Mouse (Mus musculus) forelimb bud, embryonic 11.5 days (tissue): ENCODE measurements around the gene Ahdc1.
A peak's percentile ranks its signal among the peaks of the same experiment; 100 is the strongest.

Experiments
- DNase-seq: peaks from one replicate; pipeline ENCODE4 v3.0.0-alpha.2; 2012; ENCODE audit warnings: low read depth, low spot score

Gene Ahdc1

GRCm38 (mm10) chr4:133054530-133054929 is 43.5 kb downstream of the Ahdc1 start:
- no peak for DNase-seq

DNA sequence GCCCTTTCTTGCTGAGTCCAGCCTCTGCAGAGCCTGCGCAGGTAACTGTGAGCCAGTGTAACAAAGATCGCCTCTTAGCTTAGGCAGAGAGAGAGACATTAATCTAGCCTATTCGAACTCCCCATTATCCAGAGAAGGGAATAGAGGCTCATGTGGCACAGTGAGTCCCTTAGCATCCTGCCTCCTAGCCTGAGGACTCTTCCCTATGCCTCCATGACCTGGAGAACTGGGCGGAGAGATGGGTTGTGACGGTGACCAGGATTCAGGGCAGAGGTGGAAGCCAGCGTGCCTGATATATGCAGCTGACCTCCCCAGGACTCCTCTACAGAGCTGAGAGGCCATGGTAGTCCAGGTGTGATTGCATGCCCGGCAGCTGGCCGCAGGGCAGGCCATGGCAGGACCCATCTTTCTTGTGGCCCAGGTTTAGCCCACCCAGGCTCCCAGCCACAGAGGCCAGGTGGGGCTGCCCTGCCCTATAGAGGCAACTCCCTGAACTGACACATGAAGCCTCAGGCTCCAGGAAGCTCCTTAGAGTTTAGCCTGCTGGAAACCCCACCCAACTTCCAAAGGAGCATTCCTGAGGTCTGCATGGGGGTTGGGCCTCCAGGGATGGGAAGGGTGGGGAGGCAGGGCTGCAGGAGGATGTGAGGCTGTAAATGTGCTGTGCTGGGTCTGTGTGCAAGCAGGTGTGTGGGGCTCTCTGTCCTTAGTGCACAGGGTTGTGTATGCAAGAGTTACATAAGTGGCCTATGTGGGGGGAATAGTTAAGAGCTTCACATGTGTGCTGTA is 44.3 kb downstream of the Ahdc1 start:
- DNase-seq: no peak

GRCm38 (mm10) chr4:133056069-133056890 is 45.2 kb downstream of the Ahdc1 start:
- DNase-seq: peak; percentile 80

- no peak for DNase-seq
Observed at GRCm38 (mm10) chr4:133057389-133058122, 46.5 kb downstream of the Ahdc1 start.

DNA sequence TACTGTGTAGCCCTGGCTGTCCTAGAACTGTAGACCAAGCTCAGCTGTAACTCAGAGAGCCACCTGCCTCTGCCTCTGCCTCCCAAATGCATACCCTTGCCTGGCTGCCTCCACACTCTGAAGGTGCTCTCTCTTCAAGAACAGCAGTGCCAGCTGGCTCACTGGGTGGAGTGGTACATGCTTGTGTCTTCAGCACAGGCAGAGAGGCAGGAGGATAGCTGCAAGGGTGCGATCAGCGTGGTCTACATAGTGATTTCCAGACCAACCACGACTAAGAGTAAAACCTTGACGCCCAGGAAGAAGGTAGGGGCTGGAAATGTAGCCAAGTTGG is 47.0 kb downstream of the Ahdc1 start:
- DNase-seq: no peak

- no peak for DNase-seq
Observed at GRCm38 (mm10) chr4:133058513-133059480, 47.7 kb downstream of the Ahdc1 start.

- DNase-seq: no peak
Observed at GRCm38 (mm10) chr4:133060702-133061101, 49.6 kb downstream of the Ahdc1 start.

GRCm38 (mm10) chr4:133061798-133062197 is 50.7 kb downstream of the Ahdc1 start:
- no peak for DNase-seq

DNA sequence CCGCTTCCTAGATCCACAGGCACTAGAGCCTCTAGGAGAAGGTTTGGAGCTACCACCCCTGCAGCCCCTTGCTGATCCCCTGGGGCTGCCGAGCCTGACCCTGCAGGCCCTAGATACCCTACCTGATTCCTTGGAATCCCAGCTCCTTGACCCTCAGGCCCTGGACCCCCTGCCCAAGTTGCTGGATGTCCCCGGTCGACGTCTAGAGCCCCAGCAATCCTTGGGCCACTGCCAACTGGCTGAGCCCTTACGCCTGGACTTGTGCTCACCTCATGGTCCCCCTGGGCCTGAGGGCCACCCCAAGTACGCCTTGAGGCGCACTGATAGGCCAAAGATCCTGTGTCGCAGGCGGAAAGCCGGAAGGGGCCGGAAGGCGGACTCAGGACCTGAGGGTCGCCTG is 51.2 kb downstream of the Ahdc1 start:
- DNase-seq: no peak

- DNase-seq: no peak
Observed at GRCm38 (mm10) chr4:133063203-133063602, 52.1 kb downstream of the Ahdc1 start.

DNA sequence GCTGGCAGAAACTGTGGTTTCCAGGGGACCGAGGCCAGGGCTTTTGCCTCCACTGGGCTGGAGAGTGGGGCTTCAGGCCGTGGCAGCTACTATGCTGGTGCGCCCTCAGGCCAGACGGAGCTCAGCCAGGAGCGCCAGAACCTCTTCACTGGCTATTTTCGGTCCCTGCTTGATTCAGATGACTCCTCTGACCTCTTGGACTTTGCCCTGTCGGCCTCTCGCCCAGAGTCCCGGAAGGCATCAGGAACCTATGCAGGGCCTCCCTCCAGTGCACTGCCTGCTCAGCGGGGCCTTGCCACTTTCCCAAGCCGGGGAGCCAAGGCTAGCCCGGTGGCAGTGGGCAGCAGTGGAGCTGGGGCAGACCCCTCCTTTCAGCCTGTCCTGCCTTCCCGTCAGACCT is 52.7 kb downstream of the Ahdc1 start:
- no peak for DNase-seq

DNA sequence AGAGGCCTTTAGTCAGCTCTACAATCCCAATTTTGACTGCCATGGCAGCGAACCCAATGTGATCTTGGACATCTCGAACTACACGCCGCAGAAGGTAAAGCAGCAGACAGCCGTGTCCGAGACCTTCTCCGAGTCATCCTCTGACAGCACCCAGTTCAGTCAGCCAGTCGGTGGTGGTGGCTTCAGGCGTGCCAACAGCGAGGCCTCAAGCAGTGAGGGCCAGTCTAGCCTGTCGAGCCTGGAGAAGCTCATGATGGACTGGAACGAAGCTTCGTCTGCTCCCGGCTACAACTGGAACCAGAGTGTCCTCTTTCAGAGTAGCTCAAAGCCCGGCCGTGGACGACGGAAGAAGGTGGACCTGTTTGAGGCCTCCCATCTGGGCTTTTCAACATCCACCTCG is 53.7 kb downstream of the Ahdc1 start:
- DNase-seq: no peak

- no peak for DNase-seq
Observed at GRCm38 (mm10) chr4:133065894-133066386, 54.9 kb downstream of the Ahdc1 start.

DNA sequence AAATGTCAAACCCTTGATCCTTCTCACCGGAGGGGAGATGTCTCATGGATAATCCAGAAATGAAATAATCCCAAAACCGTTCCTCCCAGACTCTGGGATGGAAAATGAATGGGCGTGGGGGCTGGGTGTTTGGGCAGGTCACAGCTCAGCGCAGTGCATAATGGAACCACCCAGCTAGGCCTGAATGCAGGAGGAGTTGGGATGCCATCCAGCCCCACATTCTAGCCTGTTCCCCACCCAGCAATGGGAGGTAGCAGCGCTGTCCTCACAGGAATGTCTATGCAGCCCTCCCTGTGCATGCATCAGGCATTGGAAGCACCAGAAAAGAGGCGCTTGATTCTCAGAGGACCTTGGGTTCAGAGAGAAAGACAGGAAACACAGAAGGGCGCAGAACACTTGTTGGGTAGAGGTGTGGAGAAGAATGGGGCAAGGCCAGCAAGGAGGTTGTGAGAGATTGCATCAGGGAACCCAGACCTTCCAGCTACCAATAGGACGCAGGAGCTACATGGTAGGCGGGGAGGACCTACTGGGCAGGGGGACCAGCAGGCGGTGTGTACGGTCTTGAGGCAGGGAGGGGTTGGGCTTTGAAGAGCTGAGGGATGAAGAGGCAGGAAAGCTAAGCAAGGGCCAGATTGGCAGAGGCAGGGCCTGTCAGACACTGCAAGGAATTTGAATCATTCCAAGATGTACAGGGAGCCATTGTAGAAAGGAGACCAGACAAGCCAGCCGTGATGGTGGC is 57.5 kb downstream of the Ahdc1 start:
- no peak for DNase-seq

DNA sequence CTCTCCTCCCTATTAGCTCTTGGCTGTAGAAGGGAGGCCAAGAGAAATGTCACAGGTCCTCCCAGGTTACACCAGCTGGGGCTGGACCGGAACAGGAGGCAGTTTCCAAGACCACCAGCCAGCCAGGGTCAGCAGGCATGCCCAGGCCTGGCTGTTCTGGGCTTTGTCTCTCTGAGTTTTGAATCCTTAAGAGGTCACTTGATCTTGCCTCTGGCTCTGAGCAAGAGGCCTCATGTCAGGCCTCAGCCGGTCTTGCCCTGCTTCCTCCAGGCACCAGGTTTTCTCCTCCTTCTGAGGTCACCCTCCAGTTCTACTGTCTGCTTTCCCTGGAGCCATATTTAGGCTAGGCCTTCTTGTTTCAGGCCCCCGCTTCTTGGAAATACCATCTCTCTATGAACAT is 59.3 kb downstream of the Ahdc1 start:
- no peak for DNase-seq

DNA sequence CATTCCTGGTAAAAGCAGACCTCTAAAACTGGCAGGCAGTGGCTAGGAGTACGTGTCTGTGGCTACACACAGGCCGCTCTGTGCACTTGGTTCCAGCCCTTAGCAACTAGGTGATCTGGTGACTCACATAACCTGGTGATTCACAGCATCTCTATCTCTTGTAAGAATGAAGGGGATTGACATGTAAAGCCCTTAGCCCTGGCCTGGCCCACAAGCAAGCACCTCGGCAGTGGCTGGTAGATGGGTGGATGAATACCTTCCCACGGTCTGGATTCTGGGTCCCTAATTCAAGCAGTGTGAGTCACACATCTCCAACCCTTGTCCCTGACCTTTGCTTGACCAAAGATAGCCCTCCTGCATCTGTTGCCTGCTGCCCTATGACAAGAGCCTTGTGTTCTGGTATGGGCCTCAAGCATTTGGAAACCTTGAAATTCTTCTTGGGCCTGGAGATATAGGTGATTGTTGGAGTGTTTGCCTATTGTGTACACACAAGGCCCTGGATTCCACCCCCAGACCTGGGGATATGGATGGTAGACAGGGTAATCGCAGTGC is 59.8 kb downstream of the Ahdc1 start:
- no peak for DNase-seq

DNA sequence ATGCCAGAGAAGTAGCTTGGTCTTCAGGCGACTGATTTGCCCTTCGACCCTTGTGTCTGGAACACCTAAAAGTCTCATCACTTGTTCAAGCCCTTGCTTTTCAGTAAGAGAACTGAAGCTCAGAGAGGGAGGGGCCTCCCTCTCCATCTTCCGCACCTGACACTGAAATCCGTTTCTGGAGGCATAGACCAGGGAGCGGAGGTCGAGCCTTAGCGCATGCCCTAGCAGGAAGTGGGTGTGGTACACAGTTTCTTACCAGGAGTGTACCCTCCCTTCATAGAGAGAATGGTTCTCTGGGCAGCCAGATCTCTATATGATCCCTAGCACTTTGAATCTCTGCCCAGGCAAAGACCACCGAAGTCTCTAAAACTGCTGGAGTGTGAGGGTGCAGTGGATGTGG is 62.1 kb downstream of the Ahdc1 start:
- no peak for DNase-seq

GRCm38 (mm10) chr4:133074070-133074819 is 63.2 kb downstream of the Ahdc1 start:
- no peak for DNase-seq

- DNase-seq: no peak
Observed at GRCm38 (mm10) chr4:133074894-133075572, 64.0 kb downstream of the Ahdc1 start.
